10 mouse cellular contexts compared by ENCODE assay signal in the genomic region with DNA sequence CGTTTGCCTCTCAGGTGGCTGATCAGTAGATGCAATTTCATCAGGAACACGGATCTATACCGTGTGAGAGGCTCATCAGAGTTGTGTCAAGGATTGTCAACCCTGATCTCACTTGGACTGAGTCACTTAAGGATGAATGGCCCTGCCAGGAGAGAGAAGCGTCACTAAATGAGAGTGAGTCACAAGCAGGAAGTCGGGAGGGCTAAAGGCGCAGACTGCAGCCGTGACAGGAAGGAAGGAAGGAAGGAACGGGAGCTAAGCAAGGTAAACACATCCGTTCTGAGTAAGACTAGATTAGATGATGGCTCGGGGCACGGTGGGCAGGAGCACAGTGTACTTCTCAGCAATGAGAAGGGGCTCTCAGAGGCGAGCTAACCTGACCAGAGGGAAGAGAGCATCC. TPM values are rescaled to one million over a fixed set of nuclear protein-coding genes. Genes with fewer than 3 reads are reported as not detected.
A peak's percentile ranks its signal among the peaks of the same experiment; 100 is the strongest.
DNase-seq lines count a peak whose midpoint lies in the region; ATAC-seq and TF ChIP-seq lines count a peak whose summit lies in the region.
"Had no signal": no experiment of that assay in that cellular context is flagged by ENCODE, and none has a peak within 500 bp of the region (broad histone marks: within the 10 kb centered on the region; RNA-seq: fewer than 3 reads in every experiment).

No protein-coding gene starts in this region.

- 0 out of 2 replicates have a peak, but pooled peaks have one; percentile 24 for ATAC-seq in kidney, embryonic 14.5 days (ENCODE audit: low FRiP score, low TSS enrichment)
- no peak for ATAC-seq in midbrain, embryonic 13.5 days

- H3K9me3 ChIP-seq in kidney, embryonic 14.5 days (ENCODE audit: control insufficient read depth, low read length) = no peaks in the 10 kb centered on the region
- no peaks in the 10 kb centered on the region for H3K9me3 ChIP-seq in midbrain, embryonic 13.5 days
- H3K9me3 ChIP-seq: embryonic facial prominence, embryonic 12.5 days; heart, embryonic 15.5 days had no signal

- no peak overlapping the region for H3K27ac ChIP-seq in kidney, embryonic 14.5 days (ENCODE audit: low read depth, low read length)
- H3K27ac ChIP-seq in kidney, adult 2 months (ENCODE audit: insufficient read depth, low read depth, low read length) = no peak overlapping the region
- no peak overlapping the region for H3K27ac ChIP-seq in midbrain, embryonic 13.5 days
- H3K27ac ChIP-seq: embryonic facial prominence, embryonic 12.5 days; heart, embryonic 15.5 days had no signal

- no peaks in the 10 kb centered on the region for H3K36me3 ChIP-seq in kidney, embryonic 14.5 days (ENCODE audit: control insufficient read depth, insufficient read depth, low read length)
- H3K36me3 ChIP-seq in kidney, adult 2 months (ENCODE audit: control insufficient read depth, insufficient read depth, low read length) = no peaks in the 10 kb centered on the region
- H3K36me3 ChIP-seq in midbrain, embryonic 13.5 days = peaks cover 17% of the 10 kb centered on the region

- no peak for DNase-seq in kidney, adult 2 months
- DNase-seq in CD4-positive helper T cell, adult 2 months (ENCODE audit: low read depth, low spot score) = peak; percentile 85
- peak; percentile 14 for DNase-seq in fat pad, adult 2 months (ENCODE audit: extremely low read depth, low read depth, low spot score)
- peak; percentile 33 to 65 for DNase-seq in natural killer cell, adult 2 months (ENCODE audit: low spot score in 2 of 2)
- DNase-seq in left cerebral cortex, adult 9 months (ENCODE audit: low spot score in 2 of 2) = no peak
- no peak for DNase-seq in ovary, postnatal 36 days (ENCODE audit: low spot score)

- no peaks in the 10 kb centered on the region for H3K27me3 ChIP-seq in kidney, embryonic 14.5 days (ENCODE audit: control insufficient read depth, insufficient read depth, low read length)
- no peaks in the 10 kb centered on the region for H3K27me3 ChIP-seq in kidney, adult 2 months (replicated peaks; ENCODE audit: control insufficient read depth, insufficient read depth, low read length)
- no peaks in the 10 kb centered on the region for H3K27me3 ChIP-seq in midbrain, embryonic 13.5 days
- H3K27me3 ChIP-seq: embryonic facial prominence, embryonic 12.5 days; heart, embryonic 15.5 days had no signal

- H3K4me2 ChIP-seq in kidney, embryonic 14.5 days (replicated peaks; ENCODE audit: low read depth, low read length) = no peak overlapping the region
- H3K4me2 ChIP-seq in midbrain, embryonic 13.5 days (replicated peaks) = no peak overlapping the region
- H3K4me2 ChIP-seq: embryonic facial prominence, embryonic 12.5 days; heart, embryonic 15.5 days had no signal

- H3K9ac ChIP-seq in kidney, embryonic 14.5 days (ENCODE audit: low read depth, low read length) = no peak overlapping the region
- no peak overlapping the region for H3K9ac ChIP-seq in midbrain, embryonic 13.5 days (replicated peaks)
- H3K9ac ChIP-seq: embryonic facial prominence, embryonic 12.5 days; heart, embryonic 15.5 days had no signal

- no peak for TF ChIP-seq POLR2A in kidney, adult 2 months (IDR thresholded peaks at IDR 0.05; ENCODE audit: low read depth, low read length)

- 48% methylated on average over 12 of the region's 12 CpGs for WGBS in kidney, embryonic 14.5 days
- 39% methylated on average over 12 of the region's 12 CpGs for WGBS in kidney, adult 2 months
- 87% methylated on average over 12 of the region's 12 CpGs for WGBS in midbrain, embryonic 13.5 days

- H3K4me1 ChIP-seq in kidney, embryonic 14.5 days (ENCODE audit: control insufficient read depth, insufficient read depth, low read length) = no peaks in the 10 kb centered on the region
- no peaks in the 10 kb centered on the region for H3K4me1 ChIP-seq in kidney, adult 2 months (ENCODE audit: control insufficient read depth, insufficient read depth, low read length)
- no peaks in the 10 kb centered on the region for H3K4me1 ChIP-seq in midbrain, embryonic 13.5 days (replicated peaks)
- H3K4me1 ChIP-seq: embryonic facial prominence, embryonic 12.5 days; heart, embryonic 15.5 days had no signal

- no peak for TF ChIP-seq CTCF in kidney, adult 2 months (conservative IDR thresholded peaks at IDR 0.05; ENCODE audit: insufficient read depth, insufficient read length, low read depth, low read length)

- H3K4me3 ChIP-seq in kidney, embryonic 14.5 days (ENCODE audit: low read length) = no peak overlapping the region
- H3K4me3 ChIP-seq in kidney, adult 2 months (ENCODE audit: insufficient read depth, low read depth, low read length) = no peak overlapping the region
- H3K4me3 ChIP-seq in midbrain, embryonic 13.5 days (replicated peaks) = no peak overlapping the region
- H3K4me3 ChIP-seq: embryonic facial prominence, embryonic 12.5 days; heart, embryonic 15.5 days had no signal

RNA-seq across cellular contexts. Expression of a gene that starts 14.7 kb away (rescaled TPM):
- polyA plus RNA-seq in kidney, embryonic 14.5 days (2014; fragmentation: Nextera tagmentation; extraction: Ambion mirVana) = 5.5 and 5.7 TPM in 2 replicates
- 6.9 and 7.8 TPM in 2 replicates for polyA plus RNA-seq in kidney, adult 2 months (2012; rRNA removed)
- polyA plus RNA-seq in midbrain, embryonic 13.5 days (2015; fragmentation: Nextera tagmentation; extraction: Ambion mirVana) = 6.0 and 7.0 TPM in 2 replicates

RNA-seq across cellular contexts. Expression of a gene that starts 54.3 kb away (rescaled TPM):
- 44.2 and 49.6 TPM in 2 replicates for polyA plus RNA-seq in kidney, embryonic 14.5 days (2014; fragmentation: Nextera tagmentation; extraction: Ambion mirVana)
- 6.5 and 7.4 TPM in 2 replicates for polyA plus RNA-seq in kidney, adult 2 months (2012; rRNA removed)
- 32.9 and 38.1 TPM in 2 replicates for polyA plus RNA-seq in midbrain, embryonic 13.5 days (2015; fragmentation: Nextera tagmentation; extraction: Ambion mirVana)

Comparison
In these comparisons a context has a peak if more than half of its experiments do, and no peak if none do; other contexts are left out.
1. DNase-seq: peak in CD4-positive helper T cell, adult 2 months (single experiment), fat pad, adult 2 months (single experiment) and natural killer cell, adult 2 months (2 of 2); none in kidney, adult 2 months (single experiment), left cerebral cortex, adult 9 months (0 of 2) and ovary, postnatal 36 days (single experiment).